Mouse (Mus musculus) hindbrain, embryonic 10.5 days (tissue): ENCODE measurements at regions not wholly inside any gene's neighbourhood (a gene's known extent, or its start where the extent isn't known, plus 50 kb on each side); places are given as distances from the start of the nearest gene placed in this dataset.

Experiments used
- DNase-seq: peaks from one replicate; pipeline ENCODE4 v3.0.0-alpha.2; 2017; ENCODE audit warnings: low spot score
- H3K27ac ChIP-seq: fragments of 300-500 bp; sonication (generic); 2 replicates; pipeline ENCODE4 v1.5.1; 2016; ENCODE audit warnings: mild to moderate bottlenecking, moderate library complexity
- H3K27me3 ChIP-seq: fragments of 300-500 bp; sonication (generic); 2 replicates; pipeline ENCODE4 v1.6.1; 2016; ENCODE audit warnings: mild to moderate bottlenecking; ENCODE audit not compliant: poor library complexity, insufficient read depth, severe bottlenecking
- H3K36me3 ChIP-seq: fragments of 300-500 bp; sonication (generic); 2 replicates; pipeline ENCODE4 v1.6.1; 2016; ENCODE audit warnings: mild to moderate bottlenecking, moderate library complexity
- H3K4me1 ChIP-seq: fragments of 300-500 bp; sonication (generic); replicated peaks from 2 replicates; pipeline ENCODE4 v1.6.1; 2016; ENCODE audit warnings: mild to moderate bottlenecking
- H3K4me3 ChIP-seq: fragments of 300-500 bp; sonication (generic); 2 replicates; pipeline ENCODE4 v1.5.1; 2016; ENCODE audit warnings: mild to moderate bottlenecking, moderate library complexity
- H3K9me3 ChIP-seq: fragments of 300-500 bp; sonication (generic); 2 replicates; pipeline ENCODE4 v1.6.1; 2016; ENCODE audit warnings: mild to moderate bottlenecking, moderate library complexity
- WGBS: fragments of 180-500 bp; shearing (Covaris S2); methylation state at CpG from one replicate; pipeline ENCODE4 v1.1.7; 2016; 5-methylcytosine and 5-hydroxymethylcytosine counted together

GRCm38 (mm10) chr13:107644705-107645104 is 399.5 kb upstream of the Smim15 start:
- DNase-seq, result no peak
- 36% methylated on average over 12 of the region's 12 CpGs for WGBS
- Histone ChIP-seq H3K4me1 (peaks cover 42% of the 10 kb centered on the region), H3K27me3 (peaks cover 49% of the 10 kb centered on the region), H3K36me3 (no peaks in the 10 kb centered on the region), H3K27ac (peak overlapping the region; percentile 87), H3K9me3 (no peaks in the 10 kb centered on the region), H3K4me3 (peak overlapping the region; percentile 56)

- DNase-seq, result peak; percentile 52
- Histone ChIP-seq H3K27ac (peak overlapping the region; percentile 82), H3K27me3 (peaks cover 34% of the 10 kb centered on the region), H3K9me3 (no peaks in the 10 kb centered on the region), H3K36me3 (no peaks in the 10 kb centered on the region), H3K4me3 (no peak overlapping the region), H3K4me1 (peaks cover 39% of the 10 kb centered on the region)
- WGBS, result 54% methylated on average over 14 of the region's 14 CpGs
Measured at GRCm38 (mm10) chr13:107641926-107642657, 402.2 kb upstream of the Smim15 start.

- DNase-seq, result no peak
- WGBS, result 91% methylated on average over 4 of the region's 4 CpGs
Measured at GRCm38 (mm10) chr13:107639620-107640019, 404.6 kb upstream of the Smim15 start.

GRCm38 (mm10) chr13:107637269-107637668 is 407.0 kb upstream of the Smim15 start:
- no peak for DNase-seq
- WGBS, result 94% methylated on average over 5 of the region's 5 CpGs
- H3K27ac ChIP-seq, result no peak overlapping the region
- H3K9me3 ChIP-seq, result 0 out of 2 replicates have a peak, but pooled peaks cover 4% of the 10 kb centered on the region
- H3K4me3 ChIP-seq, result no peak overlapping the region
- no peaks in the 10 kb centered on the region for H3K27me3 ChIP-seq
- H3K4me1 ChIP-seq, result peaks cover 28% of the 10 kb centered on the region
- no peaks in the 10 kb centered on the region for H3K36me3 ChIP-seq

More at GRCm38 (mm10) chr13:107639620-107640019, 404.6 kb upstream of the Smim15 start:
- H3K27me3 ChIP-seq, result peaks cover 11% of the 10 kb centered on the region
- no peak overlapping the region for H3K4me3 ChIP-seq
- H3K36me3 ChIP-seq, result no peaks in the 10 kb centered on the region
- H3K27ac ChIP-seq, result no peak overlapping the region
- no peaks in the 10 kb centered on the region for H3K9me3 ChIP-seq
- peaks cover 35% of the 10 kb centered on the region for H3K4me1 ChIP-seq

GRCm38 (mm10) chr13:107635114-107635513 is 409.1 kb upstream of the Smim15 start:
- 0 out of 2 replicates have a peak, but pooled peaks cover 4% of the 10 kb centered on the region for H3K9me3 ChIP-seq
- H3K4me1 ChIP-seq, result peaks cover 23% of the 10 kb centered on the region
- H3K27ac ChIP-seq, result peak overlapping the region; percentile 31; the same call in 1 of the 2 replicates
- no peaks in the 10 kb centered on the region for H3K27me3 ChIP-seq
- no peak overlapping the region for H3K4me3 ChIP-seq
- H3K36me3 ChIP-seq, result no peaks in the 10 kb centered on the region
- WGBS, result 47% methylated on average over 5 of the region's 5 CpGs
- peak; percentile 29 for DNase-seq

GRCm38 (mm10) chr13:107627073-107627472 is 417.2 kb upstream of the Smim15 start:
- Histone ChIP-seq H3K4me1 (peaks cover 6% of the 10 kb centered on the region; the same call in 1 of the 2 replicates), H3K36me3 (no peaks in the 10 kb centered on the region), H3K27me3 (peaks cover 37% of the 10 kb centered on the region), H3K9me3 (no peaks in the 10 kb centered on the region), H3K4me3 (no peak overlapping the region), H3K27ac (no peak overlapping the region)
- WGBS, result 79% methylated on average over 2 of the region's 2 CpGs
- DNase-seq, result no peak

GRCm38 (mm10) chr13:107626670-107627069 is 417.6 kb upstream of the Smim15 start:
- H3K4me3 ChIP-seq, result no peak overlapping the region
- DNase-seq, result no peak
- peaks cover 41% of the 10 kb centered on the region for H3K27me3 ChIP-seq
- H3K36me3 ChIP-seq, result no peaks in the 10 kb centered on the region
- H3K9me3 ChIP-seq, result no peaks in the 10 kb centered on the region
- WGBS, result 66% methylated on average over 8 of the region's 8 CpGs
- peaks cover 6% of the 10 kb centered on the region; the same call in 1 of the 2 replicates for H3K4me1 ChIP-seq
- no peak overlapping the region for H3K27ac ChIP-seq

- Histone ChIP-seq H3K4me1 (peaks cover 42% of the 10 kb centered on the region), H3K4me3 (no peak overlapping the region), H3K27ac (peak overlapping the region; percentile 79; the same call in 1 of the 2 replicates), H3K36me3 (no peaks in the 10 kb centered on the region), H3K9me3 (peaks cover 2% of the 10 kb centered on the region; the same call in 1 of the 2 replicates), H3K27me3 (peaks cover 28% of the 10 kb centered on the region)
- WGBS, result 80% methylated on average over 2 of the region's 2 CpGs
- no peak for DNase-seq
Measured at GRCm38 (mm10) chr13:107621337-107621736, 422.9 kb upstream of the Smim15 start.

GRCm38 (mm10) chr13:107620887-107621286 is 423.4 kb upstream of the Smim15 start:
- Histone ChIP-seq H3K4me1 (peaks cover 42% of the 10 kb centered on the region), H3K27me3 (peaks cover 32% of the 10 kb centered on the region), H3K27ac (peak overlapping the region; percentile 79), H3K4me3 (no peak overlapping the region), H3K9me3 (peaks cover 4% of the 10 kb centered on the region; the same call in 1 of the 2 replicates), H3K36me3 (no peaks in the 10 kb centered on the region)
- 61% methylated on average over 2 of the region's 2 CpGs for WGBS
- DNase-seq, result no peak

GRCm38 (mm10) chr13:107620210-107620609 is 424.0 kb upstream of the Smim15 start:
- Histone ChIP-seq H3K9me3 (peaks cover 4% of the 10 kb centered on the region; the same call in 1 of the 2 replicates), H3K36me3 (no peaks in the 10 kb centered on the region), H3K27me3 (peaks cover 33% of the 10 kb centered on the region), H3K27ac (peak overlapping the region; percentile 79), H3K4me1 (peaks cover 42% of the 10 kb centered on the region), H3K4me3 (no peak overlapping the region; the same call in 1 of the 2 replicates)
- peak; percentile 78 for DNase-seq
- 5% methylated on average over 6 of the region's 6 CpGs for WGBS

- WGBS, result 15% methylated on average over 9 of the region's 9 CpGs
- peaks cover 36% of the 10 kb centered on the region for H3K27me3 ChIP-seq
- H3K27ac ChIP-seq, result peak overlapping the region; percentile 79
- DNase-seq, result peak; percentile 49
- H3K9me3 ChIP-seq, result peaks cover 4% of the 10 kb centered on the region; the same call in 1 of the 2 replicates
- peaks cover 42% of the 10 kb centered on the region for H3K4me1 ChIP-seq
- peak overlapping the region; percentile 30 for H3K4me3 ChIP-seq
- H3K36me3 ChIP-seq, result no peaks in the 10 kb centered on the region
Measured at GRCm38 (mm10) chr13:107619430-107619927, 424.8 kb upstream of the Smim15 start.

GRCm38 (mm10) chr13:107618796-107619429 is 425.3 kb upstream of the Smim15 start:
- H3K36me3 ChIP-seq, result no peaks in the 10 kb centered on the region
- DNase-seq, result peak; percentile 25
- peaks cover 4% of the 10 kb centered on the region; the same call in 1 of the 2 replicates for H3K9me3 ChIP-seq
- peaks cover 35% of the 10 kb centered on the region for H3K27me3 ChIP-seq
- WGBS, result 25% methylated on average over 15 of the region's 15 CpGs
- peak overlapping the region; percentile 30 for H3K4me3 ChIP-seq
- H3K4me1 ChIP-seq, result peaks cover 42% of the 10 kb centered on the region
- H3K27ac ChIP-seq, result peak overlapping the region; percentile 79
